8 mouse cellular contexts compared by ENCODE assay signal in genomic region chr7:35554605-35555175, GRCm38 (mm10). TPM values are rescaled to one million over a fixed set of nuclear protein-coding genes. Genes with fewer than 3 reads are reported as not detected.
DNase-seq lines count a peak whose midpoint lies in the region; ATAC-seq and TF ChIP-seq lines count a peak whose summit lies in the region.

No protein-coding gene starts in this region.

- peak overlapping the region; percentile 76 to 79 for H3K4me3 ChIP-seq in liver, embryonic 14.5 days (ENCODE audit: insufficient read depth in 1 of 2, low read depth in 2 of 2, low read length in 2 of 2)
- H3K4me3 ChIP-seq in neural tube, embryonic 12.5 days, result peak overlapping the region; percentile 71

- DNase-seq in 3T3-L1 (ENCODE audit: low read depth, low spot score), result peak; percentile 59
- peak; percentile 52 for DNase-seq in MN1 (ENCODE audit: low spot score)
- peak; percentile 36 to 39 for DNase-seq in cerebellum, postnatal 36 days
- peak; percentile 37 to 54 for DNase-seq in kidney, postnatal 4 days
- no peak for DNase-seq in liver, embryonic 14.5 days (ENCODE audit: low read depth in 3 of 3, low spot score in 3 of 3)
- peak; percentile 46 for DNase-seq in thymus, postnatal 14 days

- peak overlapping the region; percentile 90 for H3K27ac ChIP-seq in liver, embryonic 14.5 days
- no peak overlapping the region for H3K27ac ChIP-seq in neural tube, embryonic 12.5 days

- peak; percentile 31 for ATAC-seq in granulocyte monocyte progenitor cell, adult 5-6 weeks (replicated peaks; ENCODE audit: poor library complexity, severe bottlenecking)
- ATAC-seq in liver, embryonic 14.5 days (ENCODE audit: insufficient read depth), result peak; percentile 36
- peak; percentile 41 for ATAC-seq in neural tube, embryonic 12.5 days (ENCODE audit: low FRiP score, low read depth)

- H3K27me3 ChIP-seq in liver, embryonic 14.5 days (ENCODE audit: control insufficient read depth, insufficient read depth, low read length), result no peaks in the 10 kb centered on the region
- H3K27me3 ChIP-seq in neural tube, embryonic 12.5 days (replicated peaks), result no peaks in the 10 kb centered on the region

- H3K4me2 ChIP-seq in liver, embryonic 14.5 days (ENCODE audit: low read depth), result peak overlapping the region; percentile 79
- peak overlapping the region; percentile 93 for H3K4me2 ChIP-seq in neural tube, embryonic 12.5 days (replicated peaks)

- peaks cover 48 to 52% of the 10 kb centered on the region in 2 experiments for H3K4me1 ChIP-seq in liver, embryonic 14.5 days (replicated peaks; ENCODE audit: control insufficient read depth in 2 of 2, insufficient read depth in 2 of 2, low read length in 1 of 2)
- peaks cover 7% of the 10 kb centered on the region; the same call in 1 of the 2 replicates for H3K4me1 ChIP-seq in neural tube, embryonic 12.5 days

- peaks cover 24% of the 10 kb centered on the region for H3K36me3 ChIP-seq in liver, embryonic 14.5 days (replicated peaks; ENCODE audit: control insufficient read depth, insufficient read depth, low read depth)
- peaks cover 12% of the 10 kb centered on the region for H3K36me3 ChIP-seq in neural tube, embryonic 12.5 days

- H3K9ac ChIP-seq in liver, embryonic 14.5 days (replicated peaks), result peak overlapping the region; percentile 84
- H3K9ac ChIP-seq in neural tube, embryonic 12.5 days, result peak overlapping the region; percentile 87

- no peak for TF ChIP-seq EP300 in liver, embryonic 14.5 days (IDR thresholded peaks at IDR 0.05; ENCODE audit: low read depth)

- no peaks in the 10 kb centered on the region for H3K9me3 ChIP-seq in liver, embryonic 14.5 days (ENCODE audit: control insufficient read depth, low read length)
- H3K9me3 ChIP-seq in neural tube, embryonic 12.5 days, result no peaks in the 10 kb centered on the region

- 3% methylated on average over 28 of the region's 28 CpGs for WGBS in liver, embryonic 14.5 days (ENCODE audit: insufficient replicate concordance)
- WGBS in neural tube, embryonic 12.5 days, result 6% methylated on average over 28 of the region's 28 CpGs

- no peak for TF ChIP-seq CTCF in liver, embryonic 14.5 days (IDR thresholded peaks at IDR 0.05; ENCODE audit: low read depth)

RNA-seq across cellular contexts. Expression of gene Nudt19, which starts 1.4 kb away (rescaled TPM):
- total RNA-seq in granulocyte monocyte progenitor cell, adult 5-6 weeks (2014; fragmentation: Nextera tagmentation), result 98.2 and 110 TPM in 2 replicates
- 44.6 and 52.5 TPM in 2 replicates for total RNA-seq in granulocyte monocyte progenitor cell, adult 5-6 weeks (2017)
- 27.6 and 53.2 TPM in 2 replicates for polyA plus RNA-seq in liver, embryonic 14.5 days (2012; rRNA removed)
- polyA plus RNA-seq in liver, embryonic 14.5 days (2014; fragmentation: Nextera tagmentation; extraction: Ambion mirVana), result 81.7 and 86.0 TPM in 2 replicates
- polyA plus RNA-seq in neural tube, embryonic 12.5 days (2016; fragmentation: Nextera tagmentation; extraction: Ambion mirVana), result 46.4 and 49.0 TPM in 2 replicates

RNA-seq across cellular contexts. Expression of gene Tdrd12, which starts 17.1 kb away (rescaled TPM):
- total RNA-seq in granulocyte monocyte progenitor cell, adult 5-6 weeks (2014; fragmentation: Nextera tagmentation), result not detected in 2 replicates
- total RNA-seq in granulocyte monocyte progenitor cell, adult 5-6 weeks (2017), result not detected in 2 replicates
- polyA plus RNA-seq in liver, embryonic 14.5 days (2012; rRNA removed), result 0.10 and 0.11 TPM in 2 replicates
- not detected in 2 replicates for polyA plus RNA-seq in liver, embryonic 14.5 days (2014; fragmentation: Nextera tagmentation; extraction: Ambion mirVana)
- 0.29 and 0.53 TPM in 2 replicates for polyA plus RNA-seq in neural tube, embryonic 12.5 days (2016; fragmentation: Nextera tagmentation; extraction: Ambion mirVana)

RNA-seq across cellular contexts. Expression of gene Rgs9bp, which starts 30.7 kb away (rescaled TPM):
- total RNA-seq in granulocyte monocyte progenitor cell, adult 5-6 weeks (2014; fragmentation: Nextera tagmentation), result 0.30 and 1.2 TPM in 2 replicates
- total RNA-seq in granulocyte monocyte progenitor cell, adult 5-6 weeks (2017), result 0.36 and 0.65 TPM in 2 replicates
- 0.08 and 0.11 TPM in 2 replicates for polyA plus RNA-seq in liver, embryonic 14.5 days (2012; rRNA removed)
- polyA plus RNA-seq in liver, embryonic 14.5 days (2014; fragmentation: Nextera tagmentation; extraction: Ambion mirVana), result 0.03 and 0.05 TPM in 2 replicates
- 0.09 and 0.18 TPM in 2 replicates for polyA plus RNA-seq in neural tube, embryonic 12.5 days (2016; fragmentation: Nextera tagmentation; extraction: Ambion mirVana)

RNA-seq across cellular contexts. Expression of gene Ankrd27, which starts 31.4 kb away (rescaled TPM):
- 40.4 and 66.7 TPM in 2 replicates for total RNA-seq in granulocyte monocyte progenitor cell, adult 5-6 weeks (2014; fragmentation: Nextera tagmentation)
- 40.0 and 49.7 TPM in 2 replicates for total RNA-seq in granulocyte monocyte progenitor cell, adult 5-6 weeks (2017)
- 11.6 and 13.5 TPM in 2 replicates for polyA plus RNA-seq in liver, embryonic 14.5 days (2012; rRNA removed)
- polyA plus RNA-seq in liver, embryonic 14.5 days (2014; fragmentation: Nextera tagmentation; extraction: Ambion mirVana), result 20.9 and 22.8 TPM in 2 replicates
- polyA plus RNA-seq in neural tube, embryonic 12.5 days (2016; fragmentation: Nextera tagmentation; extraction: Ambion mirVana), result 25.1 and 25.5 TPM in 2 replicates

Comparison
In these comparisons a context has a peak if more than half of its experiments do, and no peak if none do; other contexts are left out.
1. DNase-seq: peak in 3T3-L1 (single experiment), MN1 (single experiment), cerebellum, postnatal 36 days (2 of 2), kidney, postnatal 4 days (2 of 2) and thymus, postnatal 14 days (single experiment); none in liver, embryonic 14.5 days (0 of 3).
2. Peak in every context shown above with its lines, with median percentiles within 50 percentile points of each other: ATAC-seq.